Mouse (Mus musculus) induced T-regulatory cell, adult 2 months (primary cell): ENCODE results near the gene Atp1b1.

Experiments used
- DNase-seq: peaks from one replicate; pipeline ENCODE4 v3.0.0-alpha.2; 2012; ENCODE audit warnings: low read depth

Gene Atp1b1

DNA sequence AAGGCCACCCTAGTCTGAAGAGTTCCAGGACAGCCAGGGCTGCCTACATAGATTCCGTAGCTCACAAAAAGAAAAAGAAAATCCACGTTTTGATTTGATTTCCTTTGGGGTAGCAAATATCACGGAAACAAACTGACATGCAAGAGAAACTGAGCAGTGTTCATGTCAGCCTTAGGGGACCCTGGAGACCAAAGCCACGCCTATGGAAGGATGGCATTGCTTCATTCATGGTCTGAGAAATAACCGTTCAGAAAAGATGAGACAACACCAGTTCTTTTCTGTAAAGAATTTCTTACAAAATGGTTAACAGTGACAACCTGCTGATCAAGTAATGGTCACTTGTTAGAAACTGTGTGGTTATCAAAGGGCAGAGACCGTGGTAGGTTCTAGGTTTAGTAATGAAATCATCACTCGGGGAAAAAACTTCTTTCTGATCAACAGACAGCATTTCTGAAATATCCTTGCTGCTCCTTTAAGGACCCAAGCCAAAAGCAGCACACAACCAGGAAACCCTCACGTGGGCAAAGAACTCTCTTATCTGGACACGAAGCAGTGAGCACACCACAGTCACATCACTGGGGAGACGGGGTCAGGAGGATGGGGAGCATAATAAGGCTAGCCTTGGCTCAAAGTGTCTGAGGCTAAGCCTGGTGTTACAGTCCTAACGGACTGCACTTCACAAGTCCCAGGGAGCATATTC, 17.3 kb downstream of the Atp1b1 start:
- no peak for DNase-seq

DNA sequence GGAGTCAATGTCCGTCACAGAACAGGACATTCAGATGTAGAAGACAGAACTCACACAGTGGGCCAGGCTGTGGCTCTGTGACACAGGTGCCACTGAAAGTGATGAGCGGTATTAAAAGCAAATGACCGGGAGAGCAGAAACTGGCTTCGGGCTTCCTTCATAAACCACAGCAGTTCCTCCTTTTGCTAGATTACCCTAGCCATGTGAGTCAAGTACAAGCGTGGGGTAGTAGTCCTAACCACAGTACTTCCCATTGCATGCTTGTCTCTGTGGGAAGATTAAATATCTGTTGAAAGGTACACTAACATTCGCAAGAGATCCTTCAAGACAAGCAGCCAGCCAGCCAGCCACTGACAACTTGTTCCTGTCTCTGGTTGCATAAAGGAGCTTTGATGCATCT, 17.9 kb downstream of the Atp1b1 start:
- DNase-seq, result no peak

DNA sequence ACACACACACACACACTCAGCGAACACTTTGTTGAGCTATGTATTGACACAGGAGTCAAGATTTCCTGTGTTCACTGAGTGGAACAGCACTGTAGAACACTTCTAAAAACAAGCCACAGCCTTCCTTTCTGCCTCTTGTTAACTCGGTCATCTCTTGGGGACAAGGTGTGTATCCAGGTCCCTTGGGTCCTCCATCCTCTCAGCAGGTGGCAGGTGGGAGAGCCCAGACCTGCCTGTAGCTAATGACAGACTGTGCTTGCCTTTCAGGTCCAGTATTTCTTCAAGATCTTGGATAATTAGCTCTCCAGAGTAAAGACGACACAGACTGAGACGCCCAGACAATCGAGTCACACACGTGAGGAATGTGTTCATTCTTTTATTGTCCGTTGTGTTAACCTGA, 21.4 kb downstream of the Atp1b1 start:
- DNase-seq, result no peak

DNA sequence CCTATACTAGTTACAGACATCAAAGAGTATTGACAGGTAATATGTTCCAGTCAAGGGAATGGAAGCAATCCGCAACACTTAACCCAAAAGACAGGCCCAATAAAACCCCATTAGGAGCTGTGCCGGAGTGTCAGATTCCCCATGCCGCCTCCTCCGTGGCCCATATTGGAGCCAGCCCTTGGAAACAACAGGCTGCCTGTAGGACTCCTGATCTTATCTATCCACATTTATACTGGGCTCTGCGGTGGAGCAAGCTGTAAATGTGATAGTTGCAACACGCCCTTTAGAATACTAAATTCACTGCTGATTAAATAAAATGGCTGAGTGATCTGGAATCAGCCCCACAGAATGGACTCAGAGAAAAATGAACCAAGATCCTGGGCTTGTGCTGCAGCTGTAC, 24.1 kb downstream of the Atp1b1 start:
- DNase-seq, result no peak

DNA sequence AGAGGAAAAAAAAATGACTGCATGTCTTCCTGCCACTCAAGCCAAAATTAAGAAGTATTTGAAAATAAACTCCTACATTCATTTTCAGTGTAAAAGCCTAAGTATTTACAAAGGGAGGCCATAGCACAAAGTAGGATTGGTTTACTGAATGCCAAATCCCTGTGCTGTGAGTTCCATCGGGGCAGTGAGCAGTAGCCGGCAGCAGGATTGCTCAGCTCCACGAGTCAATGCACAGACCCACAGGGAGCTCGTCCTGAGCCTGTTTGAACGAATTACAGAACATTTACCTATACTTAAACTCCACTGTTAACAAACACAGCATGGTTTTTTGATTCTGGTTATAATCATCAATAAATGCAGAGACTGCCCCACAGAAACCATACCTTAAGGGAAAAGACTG, 25.5 kb downstream of the Atp1b1 start:
- no peak for DNase-seq

DNA sequence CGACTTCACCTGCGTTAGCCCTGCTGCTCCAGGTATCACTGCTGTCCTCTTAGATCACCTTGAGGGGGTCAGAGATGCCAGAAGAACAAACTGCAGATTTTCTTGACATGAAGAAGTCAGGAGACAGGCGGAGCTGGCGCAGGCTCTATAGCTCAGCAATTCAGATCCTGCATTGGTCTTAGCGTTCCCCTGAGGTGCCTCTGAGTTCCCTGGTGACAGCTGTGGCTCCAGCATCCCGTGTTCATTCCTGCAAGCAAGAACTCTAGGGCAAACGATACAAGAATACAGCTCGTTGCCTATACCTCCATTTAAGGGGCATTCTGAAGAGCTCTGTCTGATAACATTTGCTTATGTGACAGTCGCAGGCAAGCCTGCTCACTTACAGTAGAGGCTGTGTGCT, 29.5 kb downstream of the Atp1b1 start:
- DNase-seq, result no peak

DNA sequence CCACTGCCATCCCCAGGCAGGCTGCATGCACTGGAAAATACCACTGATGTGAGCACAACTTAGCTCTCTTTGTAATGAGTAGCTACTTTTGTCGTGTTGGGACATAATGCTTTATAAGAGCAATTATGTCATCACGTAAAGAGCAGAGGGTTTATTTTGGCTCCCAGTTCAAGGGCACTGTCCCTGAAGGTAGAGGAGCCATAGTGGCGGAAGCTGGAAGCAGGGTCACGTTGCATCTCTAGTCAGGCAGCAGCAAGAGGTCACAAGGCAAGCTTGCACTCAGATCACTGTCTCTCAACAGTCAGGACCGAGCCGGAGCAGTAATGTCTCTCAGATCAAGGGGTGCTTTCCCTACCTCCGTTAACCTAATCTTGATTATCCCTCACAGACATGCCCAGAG, 30.4 kb downstream of the Atp1b1 start:
- no peak for DNase-seq

DNA sequence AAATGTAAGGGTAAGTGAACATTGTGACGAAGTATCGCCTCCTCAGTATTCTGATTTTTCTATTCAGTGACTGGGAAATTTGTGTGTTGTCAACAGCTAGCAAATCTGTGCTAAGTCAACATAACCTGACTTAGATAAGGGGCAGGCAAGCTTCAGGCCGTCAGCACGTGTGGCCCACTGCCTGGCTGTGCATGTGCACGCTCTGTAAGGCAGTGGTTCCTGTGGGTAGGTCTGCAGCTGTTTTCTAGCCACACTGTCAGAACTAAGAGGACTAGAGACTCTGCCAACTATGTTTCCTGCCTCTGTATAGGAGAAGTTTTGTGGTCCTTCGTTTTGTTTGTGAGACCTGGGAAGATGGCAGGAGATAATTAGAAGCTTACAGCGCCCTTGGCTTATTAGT, 31.9 kb downstream of the Atp1b1 start:
- DNase-seq, result no peak

DNA sequence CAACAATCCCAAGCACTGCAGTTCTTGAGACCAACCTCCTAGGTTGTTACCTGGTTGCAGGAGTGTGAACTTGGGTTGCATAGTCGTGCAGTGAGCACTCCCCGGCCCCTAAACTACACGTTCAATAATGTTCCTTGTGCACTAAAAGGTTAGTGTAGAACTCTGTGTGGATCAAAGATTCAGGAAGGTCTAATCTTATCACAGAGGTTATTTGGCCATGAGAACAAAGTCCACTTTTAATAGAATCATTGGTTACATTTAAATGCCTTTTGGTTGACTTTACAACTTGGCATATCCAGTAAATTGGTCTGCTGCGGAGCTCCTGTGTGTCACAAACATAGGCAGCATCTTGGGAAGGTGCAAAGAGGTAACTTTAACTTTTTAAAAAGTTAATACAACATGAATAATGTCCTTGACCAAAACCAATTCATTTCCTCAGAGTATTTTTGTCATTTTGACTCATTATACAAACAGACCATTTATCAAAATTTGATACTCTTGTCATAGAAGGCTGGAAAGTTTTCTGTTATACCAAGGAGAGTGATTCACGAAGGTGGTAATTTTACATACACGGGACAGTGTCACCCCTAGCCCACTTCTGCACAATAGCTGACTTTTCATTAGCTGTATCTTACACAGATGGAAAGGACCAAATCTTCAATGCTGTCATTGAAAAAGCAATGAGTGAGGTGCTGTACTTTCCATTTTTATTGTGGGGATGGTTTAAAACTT, 37.4 kb downstream of the Atp1b1 start:
- DNase-seq, result no peak

DNA sequence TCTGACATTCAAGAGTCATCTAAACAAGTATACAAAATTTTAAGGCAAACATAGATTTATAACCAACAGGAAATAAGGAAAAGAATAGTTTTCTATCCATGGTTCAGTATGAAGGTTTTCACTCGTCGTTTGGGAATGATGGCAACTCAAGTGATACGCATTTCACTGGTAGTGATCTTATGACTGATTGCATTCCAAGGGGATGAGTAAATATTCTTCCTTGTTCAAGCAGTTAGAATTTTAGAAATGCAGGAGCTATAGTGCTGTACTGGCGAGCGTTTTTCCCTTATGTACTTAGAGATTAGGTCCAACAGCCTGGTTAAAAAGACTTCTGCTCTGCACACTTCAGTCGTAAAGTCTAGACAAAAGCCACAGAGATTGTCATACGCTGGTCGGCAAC, 38.8 kb downstream of the Atp1b1 start:
- DNase-seq, result no peak

DNA sequence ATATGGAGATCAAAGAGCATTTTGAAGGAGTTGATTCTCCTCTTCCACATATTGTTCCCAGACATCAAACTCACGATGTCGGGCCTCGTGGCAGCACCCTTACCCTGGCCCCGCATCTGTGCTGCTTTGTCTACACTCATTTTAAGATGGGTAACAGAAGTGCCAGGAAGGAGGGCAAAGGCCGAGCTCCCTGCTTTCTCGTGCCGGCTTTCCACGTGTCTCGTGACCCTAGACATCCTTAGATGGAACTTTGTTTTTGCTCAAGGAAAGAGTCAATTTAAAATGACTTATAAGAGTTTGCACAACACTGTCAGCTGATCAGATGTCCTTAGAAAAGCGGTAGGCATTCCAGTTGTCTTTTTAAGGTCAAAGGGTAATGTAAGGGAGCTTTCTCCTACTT, 39.8 kb downstream of the Atp1b1 start:
- no peak for DNase-seq

DNA sequence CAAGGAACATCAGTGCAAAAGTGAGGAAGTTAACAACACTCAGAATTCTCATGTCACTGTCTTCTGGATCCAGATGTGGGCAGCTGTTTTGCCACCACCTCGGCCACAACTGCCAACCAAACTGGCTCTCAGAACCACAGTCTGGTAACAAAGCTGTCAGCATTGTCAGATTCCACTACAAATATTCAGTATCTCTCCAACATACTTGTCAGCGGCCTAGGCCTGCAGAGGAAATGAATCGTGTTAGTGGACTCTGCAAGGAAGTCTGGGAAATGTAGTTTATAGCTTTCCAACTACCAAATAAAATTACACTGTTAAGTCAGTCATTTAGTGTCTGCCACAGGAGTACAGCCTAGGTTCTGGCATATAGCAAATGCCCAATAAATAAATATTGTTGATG, 40.6 kb downstream of the Atp1b1 start:
- DNase-seq, result no peak

DNA sequence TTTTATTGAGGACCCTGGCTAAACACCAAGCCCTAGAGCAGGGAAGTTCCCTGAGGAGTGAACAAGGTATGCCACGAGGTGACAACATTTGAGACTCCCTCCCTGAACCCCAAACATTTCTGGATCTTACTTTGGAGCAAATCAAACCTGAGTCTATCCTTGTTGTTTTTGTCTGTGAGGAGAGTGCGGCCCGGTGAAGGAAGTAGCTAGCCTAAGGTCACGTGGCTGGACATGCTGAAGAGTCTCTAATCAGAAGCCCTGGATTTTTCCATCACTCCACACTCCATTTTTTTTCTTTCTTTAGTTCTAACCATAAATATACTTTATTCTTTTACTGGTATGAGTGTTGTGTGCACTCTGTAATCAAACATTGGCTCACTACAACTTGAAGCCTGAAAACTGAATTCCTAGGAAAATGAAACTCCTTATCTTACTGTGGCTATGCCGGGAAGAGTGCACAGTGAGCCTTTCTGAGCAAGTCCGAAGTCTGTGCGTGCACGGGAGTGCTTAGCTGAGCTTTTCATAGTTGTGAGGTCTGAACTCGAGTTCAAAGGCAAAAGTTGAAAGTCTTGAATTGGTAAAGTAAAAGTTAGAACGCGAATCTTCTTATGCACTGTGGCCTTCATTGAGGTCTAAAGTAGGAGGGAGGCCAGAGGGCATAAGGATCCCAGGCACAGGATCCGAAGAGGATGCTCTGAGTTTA, 41.3 kb downstream of the Atp1b1 start:
- DNase-seq, result no peak

DNA sequence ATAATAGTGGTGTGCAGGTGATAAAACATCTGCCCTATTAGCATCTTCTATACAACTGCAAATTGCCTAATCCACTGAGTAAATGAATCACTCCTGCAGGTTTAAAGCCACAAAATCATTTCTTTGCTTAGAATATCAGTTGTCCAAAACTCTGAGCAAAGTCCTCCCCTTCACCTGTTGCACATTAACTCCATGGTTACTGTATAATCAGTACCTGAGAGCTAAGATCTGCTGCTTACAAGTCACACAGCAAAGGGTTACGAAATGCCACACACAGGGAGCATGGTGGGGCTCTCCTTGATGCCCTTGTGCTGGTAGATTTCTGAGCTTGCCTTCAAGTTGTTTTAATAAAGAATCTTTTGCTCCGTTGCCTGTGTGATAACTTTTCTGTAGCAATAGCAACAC, 42.8 kb downstream of the Atp1b1 start:
- no peak for DNase-seq

DNA sequence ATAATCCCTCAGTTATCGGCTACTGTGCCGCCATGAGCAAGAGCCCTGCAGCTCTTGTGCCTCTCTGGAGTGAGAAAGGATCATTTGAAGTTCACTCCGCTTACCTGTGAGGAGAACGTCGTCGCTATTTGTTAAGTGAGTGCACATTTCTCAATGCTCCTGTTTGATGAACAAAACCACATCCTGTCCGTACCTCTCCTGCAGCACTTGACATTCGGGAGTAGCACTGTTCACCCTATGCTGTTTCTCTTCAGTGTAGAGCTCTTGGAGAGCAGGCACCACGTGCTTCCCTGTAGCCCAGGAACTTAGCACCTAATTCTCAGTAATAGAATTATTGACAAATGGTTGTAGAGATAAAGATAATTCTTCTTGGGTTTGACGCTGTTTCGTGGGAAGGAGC, 44.5 kb downstream of the Atp1b1 start:
- peak; percentile 42 for DNase-seq

DNA sequence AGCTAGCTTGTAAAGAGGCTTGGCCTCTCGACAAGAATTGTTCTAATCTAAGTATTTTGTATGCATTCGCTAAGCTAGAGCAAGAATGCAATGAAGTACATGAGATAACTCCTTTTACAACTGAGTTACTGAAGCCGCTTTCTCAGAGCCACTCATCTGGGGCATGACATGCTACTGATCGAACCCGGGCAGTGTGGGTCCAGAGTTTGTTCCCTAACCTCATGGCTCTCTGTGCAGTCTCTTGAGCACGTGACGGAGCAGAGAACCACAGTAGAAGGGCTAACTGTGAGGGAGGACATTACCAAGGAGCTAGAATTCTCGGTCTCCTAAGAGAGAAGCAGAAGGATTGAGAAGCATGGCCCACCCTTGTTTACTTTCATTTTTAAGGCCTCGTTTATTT, 45.2 kb downstream of the Atp1b1 start:
- no peak for DNase-seq

DNA sequence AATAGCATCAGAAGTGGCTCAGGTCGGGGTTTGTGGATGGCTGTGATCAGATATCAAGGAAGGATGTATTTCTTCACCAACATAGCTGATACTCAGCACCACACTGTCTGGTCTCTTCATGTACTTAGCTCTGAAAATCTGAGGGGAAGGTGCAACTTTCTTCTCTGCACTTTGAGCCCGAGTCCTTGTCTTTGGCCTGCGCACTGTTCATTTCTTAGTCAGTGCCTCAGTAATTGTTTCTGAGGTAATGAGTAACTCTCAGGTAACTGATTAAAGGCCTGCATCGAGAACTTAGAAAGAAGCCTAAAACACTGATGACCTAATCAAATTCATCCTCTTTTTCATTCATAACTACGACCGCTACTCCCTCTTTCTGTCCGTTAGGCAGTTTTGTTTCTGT, 46.8 kb downstream of the Atp1b1 start:
- DNase-seq, result no peak

DNA sequence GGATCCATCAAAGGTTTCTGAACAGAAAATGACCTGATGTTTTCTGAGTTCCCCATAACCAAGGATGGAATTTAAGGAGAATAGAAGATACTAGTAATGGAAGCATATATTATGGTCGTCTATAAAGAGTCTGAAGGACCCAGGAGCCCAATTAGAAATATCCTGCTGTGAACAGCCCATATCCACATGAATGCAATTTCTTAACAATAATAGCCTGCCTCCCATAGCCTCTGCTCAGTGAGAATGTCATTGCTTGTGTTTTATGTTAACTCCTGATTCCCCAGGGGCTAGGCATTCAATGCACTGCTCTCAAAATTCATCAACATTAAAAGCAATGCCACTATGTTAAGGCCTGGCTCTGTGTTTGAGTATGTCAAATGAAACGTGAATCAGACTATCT, 49.5 kb downstream of the Atp1b1 start:
- no peak for DNase-seq

DNA sequence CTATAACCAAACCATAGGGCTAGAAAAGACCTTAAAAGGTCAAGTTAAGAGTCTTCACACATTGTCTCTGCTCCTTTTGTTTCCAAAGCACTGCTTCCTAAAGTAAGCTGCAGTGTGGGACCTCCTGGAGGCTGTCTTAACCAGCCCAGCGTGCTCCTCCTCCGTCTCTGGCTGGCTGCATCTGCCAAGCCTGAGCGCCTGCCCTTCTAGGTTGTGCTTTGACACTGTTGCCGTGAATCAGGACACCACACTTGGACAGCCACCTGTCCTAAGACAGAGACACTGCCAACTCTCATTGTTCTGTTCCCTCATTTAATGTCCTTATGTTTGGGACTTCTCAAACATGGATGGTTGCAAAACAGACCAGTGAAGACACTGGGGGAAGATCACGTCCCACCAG, 51.6 kb downstream of the Atp1b1 start:
- no peak for DNase-seq

DNA sequence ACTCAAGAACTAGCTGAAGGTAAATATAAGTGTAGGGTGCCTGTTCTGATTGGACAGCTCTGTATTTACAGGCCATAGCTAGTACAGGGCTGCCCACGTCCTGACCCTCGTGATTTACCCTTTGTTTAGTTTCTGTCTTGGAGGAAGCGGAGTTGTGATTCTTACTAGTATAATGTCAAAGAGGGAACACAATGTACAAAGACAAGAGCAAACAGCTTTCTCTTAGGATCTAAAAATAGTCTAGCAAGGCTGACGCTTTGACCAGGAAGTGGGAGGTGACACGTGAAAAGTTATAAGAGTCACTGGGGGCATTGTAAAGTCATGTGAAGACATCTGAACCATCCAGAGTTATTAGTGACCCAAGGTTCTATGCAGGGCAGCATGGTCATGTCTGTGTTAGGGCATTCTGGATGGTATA, 52.8 kb downstream of the Atp1b1 start:
- DNase-seq, result no peak

DNA sequence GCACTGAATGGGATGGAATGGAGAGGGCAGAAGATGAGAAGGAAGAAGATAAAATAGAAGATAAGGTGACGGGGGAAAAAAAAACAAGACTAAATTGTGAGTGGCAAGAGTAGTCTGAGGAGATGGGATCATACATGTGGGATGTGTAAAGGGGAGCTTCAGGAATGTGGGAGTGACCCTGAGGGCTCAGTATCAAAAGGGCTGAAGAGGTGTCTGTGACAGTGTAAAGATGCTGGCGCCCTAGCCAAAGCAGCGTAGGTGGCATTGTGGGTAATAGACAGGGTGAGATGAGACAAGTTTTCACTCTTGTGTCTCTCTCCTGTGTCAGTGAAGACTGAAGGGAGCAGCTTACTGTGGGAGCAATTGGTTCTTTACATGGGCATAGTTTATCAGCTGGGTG, 58.6 kb downstream of the Atp1b1 start:
- no peak for DNase-seq

DNA sequence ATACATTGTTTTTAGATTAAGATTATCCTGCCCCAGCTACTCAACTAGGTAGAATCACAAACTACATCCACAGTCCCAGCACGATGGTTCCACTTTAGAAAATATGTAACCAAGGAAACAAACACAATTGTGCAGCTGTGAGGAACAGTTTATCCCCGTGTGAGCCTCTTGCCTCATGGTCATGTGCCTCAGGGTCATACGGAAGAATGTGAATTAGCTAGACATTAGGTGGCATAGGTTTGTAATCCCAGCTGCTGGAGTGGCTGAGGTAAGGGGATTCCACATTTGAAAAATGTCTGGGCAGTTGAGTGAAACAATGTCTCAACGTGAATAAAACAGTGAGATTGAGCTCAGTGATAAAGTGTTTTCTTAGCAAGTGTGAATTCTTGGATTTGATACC, 60.5 kb downstream of the Atp1b1 start:
- no peak for DNase-seq

DNA sequence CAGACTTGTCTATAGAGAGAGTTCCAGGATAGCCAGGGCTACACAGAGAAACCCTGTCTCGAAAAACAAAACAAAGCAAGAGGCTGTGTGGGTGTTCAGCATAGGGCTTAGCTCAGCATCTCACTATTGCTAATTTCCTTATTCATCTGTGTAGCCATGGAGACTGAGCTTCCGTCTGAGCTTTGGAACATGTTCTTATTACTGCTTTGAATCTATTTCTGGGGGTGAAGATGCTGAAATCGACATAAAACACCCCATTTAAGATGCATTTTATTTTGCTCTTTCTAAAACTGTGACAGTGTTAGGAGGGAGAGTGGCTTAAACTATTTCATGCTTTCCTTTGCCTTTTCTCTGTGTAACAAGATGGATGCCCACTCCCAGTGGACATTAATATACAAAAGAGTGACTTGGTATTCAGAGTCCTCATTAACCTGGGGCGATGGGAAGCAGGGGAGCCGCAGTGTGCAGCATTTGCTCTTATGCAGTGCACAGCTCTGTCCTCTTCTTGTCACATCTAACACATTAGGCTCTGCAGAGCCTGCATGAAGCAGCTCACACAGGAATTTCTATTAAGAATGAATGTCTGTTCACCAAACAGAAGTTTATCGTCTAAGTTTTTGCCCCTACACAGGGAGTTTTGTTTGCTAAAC, 62.9 kb downstream of the Atp1b1 start:
- DNase-seq, result peak; percentile 7
